ENCODE assay signal across 17 mouse cellular contexts in genomic region chr11:31386571-31386970, GRCm38 (mm10). TPM values are rescaled to one million over a fixed set of nuclear protein-coding genes. Genes with fewer than 3 reads are reported as not detected.
DNase-seq lines count a peak whose midpoint lies in the region; ATAC-seq lines count a peak whose summit lies in the region.
"Had no signal": no experiment of that assay in that cellular context is flagged by ENCODE, and none has a peak within 500 bp of the region (broad histone marks: within the 10 kb centered on the region; RNA-seq: fewer than 3 reads in every experiment).

No protein-coding gene starts in this region.

- H3K36me3 ChIP-seq in kidney, embryonic 14.5 days (ENCODE audit: control insufficient read depth, insufficient read depth, low read length): no peaks in the 10 kb centered on the region
- no peaks in the 10 kb centered on the region for H3K36me3 ChIP-seq in limb, embryonic 11.5 days (ENCODE audit: control insufficient read depth, insufficient read depth, low read length)
- H3K36me3 ChIP-seq: neural tube, embryonic 13.5 days had no signal

- no peak overlapping the region for H3K9ac ChIP-seq in kidney, embryonic 14.5 days (ENCODE audit: low read depth, low read length)
- no peak overlapping the region for H3K9ac ChIP-seq in limb, embryonic 11.5 days (ENCODE audit: low read length)
- H3K9ac ChIP-seq: forebrain, embryonic 13.5 days; neural tube, embryonic 13.5 days had no signal

- peak; percentile 74 for ATAC-seq in kidney, embryonic 14.5 days (ENCODE audit: low FRiP score, low TSS enrichment)
- ATAC-seq in limb, embryonic 11.5 days (ENCODE audit: insufficient number of reproducible peaks, low FRiP score, low TSS enrichment, low read depth): 0 out of 2 replicates have a peak, but pooled peaks have one; percentile 22
- ATAC-seq: forebrain, embryonic 13.5 days; hindbrain, embryonic 16.5 days; midbrain, embryonic 16.5 days had no signal

- WGBS in kidney, embryonic 14.5 days: 10% methylated on average over 3 of the region's 3 CpGs
- WGBS in limb, embryonic 11.5 days: 56% methylated on average over 3 of the region's 3 CpGs

- no peaks in the 10 kb centered on the region for H3K9me3 ChIP-seq in kidney, embryonic 14.5 days (ENCODE audit: control insufficient read depth, low read length)
- H3K9me3 ChIP-seq in limb, embryonic 11.5 days (ENCODE audit: control insufficient read depth, low read length): no peaks in the 10 kb centered on the region
- H3K9me3 ChIP-seq: forebrain, embryonic 13.5 days; neural tube, embryonic 13.5 days had no signal

- no peak overlapping the region for H3K4me3 ChIP-seq in kidney, embryonic 14.5 days (ENCODE audit: low read length)
- H3K4me3 ChIP-seq in limb, embryonic 11.5 days (ENCODE audit: low read depth, low read length): no peak overlapping the region
- H3K4me3 ChIP-seq: forebrain, embryonic 13.5 days; neural tube, embryonic 13.5 days had no signal

- H3K4me2 ChIP-seq in kidney, embryonic 14.5 days (replicated peaks; ENCODE audit: low read depth, low read length): no peak overlapping the region
- no peak overlapping the region for H3K4me2 ChIP-seq in limb, embryonic 11.5 days (ENCODE audit: low read depth, severe bottlenecking)
- H3K4me2 ChIP-seq: forebrain, embryonic 13.5 days; neural tube, embryonic 13.5 days had no signal

- H3K4me1 ChIP-seq in kidney, embryonic 14.5 days (ENCODE audit: control insufficient read depth, insufficient read depth, low read length): peaks cover 7% of the 10 kb centered on the region; the same call in 1 of the 2 replicates
- H3K4me1 ChIP-seq in limb, embryonic 11.5 days (ENCODE audit: control insufficient read depth, insufficient read depth, low read length): no peaks in the 10 kb centered on the region
- H3K4me1 ChIP-seq: forebrain, embryonic 13.5 days; neural tube, embryonic 13.5 days had no signal

- peak; percentile 34 for DNase-seq in kidney, adult 11 months
- DNase-seq in kidney, adult 18-20 months: no peak
- DNase-seq in NIH3T3 (ENCODE audit: low read depth): peak; percentile 81
- no peak for DNase-seq in limb, embryonic 11.5 days (ENCODE audit: low spot score)
- DNase-seq in left cerebral cortex, postnatal 14 days (ENCODE audit: low spot score in 2 of 2): no peak
- no peak for DNase-seq in left cerebral cortex, adult 8-10 months (ENCODE audit: low spot score in 2 of 2)
- DNase-seq: adrenal gland, adult 2 months; cerebellum, adult 9-10 months; gastrocnemius, postnatal 10 days; left cerebral cortex, postnatal 4 days; lung, postnatal 4 days had no signal

- intact Hi-C loops in left cerebral cortex, postnatal 14 days (cut with DNase I): no loop called here

- no peak overlapping the region for H3K27ac ChIP-seq in kidney, embryonic 14.5 days (ENCODE audit: low read depth, low read length)
- H3K27ac ChIP-seq in limb, embryonic 11.5 days (replicated peaks; ENCODE audit: low read depth, low read length): no peak overlapping the region
- H3K27ac ChIP-seq: forebrain, embryonic 13.5 days; neural tube, embryonic 13.5 days had no signal

- H3K27me3 ChIP-seq in kidney, embryonic 14.5 days (ENCODE audit: control insufficient read depth, insufficient read depth, low read length): no peaks in the 10 kb centered on the region
- H3K27me3 ChIP-seq in limb, embryonic 11.5 days (ENCODE audit: control insufficient read depth, insufficient read depth, low read length): no peaks in the 10 kb centered on the region
- H3K27me3 ChIP-seq: CH12.LX; forebrain, embryonic 13.5 days; neural tube, embryonic 13.5 days had no signal

RNA-seq across cellular contexts. Expression of gene Stc2, which starts 16.7 kb away (rescaled TPM):
- polyA plus RNA-seq in kidney, embryonic 14.5 days (2014; fragmentation: Nextera tagmentation; extraction: Ambion mirVana): 1.3 and 1.6 TPM in 2 replicates
- 0.47 and 0.85 TPM in 2 replicates for polyA plus RNA-seq in limb, embryonic 11.5 days (2014; fragmentation: Nextera tagmentation; extraction: Ambion mirVana)
- 1 to 10 TPM; 1.2 to 1.4 TPM for total RNA-seq in left cerebral cortex, postnatal 14 days (2021)
- total RNA-seq in left cerebral cortex, adult 8-10 months (2022): 1 to 10 TPM in 3 of 4 experiments, under 1 TPM in 1; 0.59 to 1.5 (median 1.4) TPM
- total RNA-seq: CH12.LX had no signal

Comparison
In these comparisons a context has a peak if more than half of its experiments do, and no peak if none do; other contexts are left out.
1. DNase-seq: peak in kidney, adult 11 months (single experiment) and NIH3T3 (single experiment); none in kidney, adult 18-20 months (single experiment), limb, embryonic 11.5 days (single experiment), left cerebral cortex, postnatal 14 days (0 of 2) and left cerebral cortex, adult 8-10 months (0 of 2).